8 mouse cellular contexts compared by ENCODE assay signal in the genomic region with DNA sequence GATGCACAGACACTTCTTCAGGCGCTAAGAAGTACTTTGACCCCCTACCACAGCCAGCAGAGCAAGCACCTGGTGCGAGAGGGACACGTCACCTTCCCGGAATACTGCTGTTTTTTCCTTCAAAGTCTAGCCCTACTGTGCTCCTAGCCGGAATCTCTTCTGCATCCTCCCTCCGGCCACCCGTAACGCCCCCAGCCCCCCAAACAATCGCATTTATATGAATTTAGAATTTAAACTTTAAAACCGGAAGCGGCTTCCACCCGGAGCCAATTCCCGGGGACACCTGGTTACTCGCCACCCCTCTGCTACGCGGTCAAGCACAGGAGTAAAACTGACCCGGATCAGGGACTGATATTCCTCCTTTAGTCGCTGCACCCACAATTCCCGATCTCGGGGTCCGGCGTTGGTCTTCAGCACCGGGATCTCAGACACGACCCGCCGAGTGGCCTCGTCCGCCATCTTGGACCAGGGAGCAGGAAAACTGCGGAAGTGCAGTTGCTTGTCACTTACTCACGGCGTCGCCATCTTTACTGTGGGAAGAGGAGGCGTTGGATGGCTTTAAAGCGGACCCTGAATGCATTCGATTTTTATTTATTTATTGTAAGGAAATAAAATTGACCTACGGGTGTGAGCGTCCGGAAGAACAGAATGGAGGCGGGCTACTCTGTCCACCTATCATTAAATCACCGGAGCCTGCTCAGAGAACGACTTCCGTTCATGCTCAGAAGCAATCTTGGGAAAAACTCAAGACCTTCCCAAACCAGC. TPM values are rescaled to one million over a fixed set of nuclear protein-coding genes. Genes with fewer than 3 reads are reported as not detected.
A peak's percentile ranks its signal among the peaks of the same experiment; 100 is the strongest.
DNase-seq lines count a peak whose midpoint lies in the region; ATAC-seq lines count a peak whose summit lies in the region.

Ufc1 (minus strand) TSS at position 727 of the 765 bp plus-strand sequence.

- peaks cover 9% of the 10 kb centered on the region for H3K4me1 ChIP-seq in hindbrain, embryonic 14.5 days (replicated peaks; ENCODE audit: control insufficient read depth, insufficient read depth, low read length)

- H3K27ac ChIP-seq in hindbrain, embryonic 14.5 days: peak within 1 kb of the TSS; percentile 92

- no peaks in the 10 kb centered on the region for H3K9me3 ChIP-seq in hindbrain, embryonic 14.5 days (ENCODE audit: control insufficient read depth, low read length)

- H3K4me2 ChIP-seq in hindbrain, embryonic 14.5 days (replicated peaks): peak within 1 kb of the TSS; percentile 89

- peak; percentile 91 for DNase-seq in R1 (ENCODE audit: low read depth, low spot score)
- peak; percentile 85 to 91 for DNase-seq in cerebellum, postnatal 25 days
- DNase-seq in frontal cortex, postnatal 36 days (ENCODE audit: low spot score in 2 of 2): peak; percentile 88 to 90
- peak; percentile 82 for DNase-seq in hindbrain, embryonic 14.5 days (ENCODE audit: low spot score)
- peak; percentile 70 to 82 for DNase-seq in layer of hippocampus, postnatal 25 days (ENCODE audit: extremely low spot score in 1 of 2, low spot score in 1 of 2)
- DNase-seq in lung, postnatal 14 days: peak; percentile 81
- peak; percentile 79 for DNase-seq in ovary, postnatal 36 days (ENCODE audit: low spot score)
- peak; percentile 81 for DNase-seq in thymus, postnatal 14 days

- peaks cover 6% of the 10 kb centered on the region for H3K36me3 ChIP-seq in hindbrain, embryonic 14.5 days (replicated peaks; ENCODE audit: control insufficient read depth, insufficient read depth)

- H3K27me3 ChIP-seq in hindbrain, embryonic 14.5 days (ENCODE audit: control insufficient read depth, insufficient read depth, low read length): peaks cover 17% of the 10 kb centered on the region; the same call in 1 of the 2 replicates

- peak within 1 kb of the TSS; percentile 66 for H3K4me3 ChIP-seq in hindbrain, embryonic 14.5 days (replicated peaks; ENCODE audit: low read length)

- WGBS in hindbrain, embryonic 14.5 days: under 1% methylated on average over 42 of the region's 42 CpGs

- peak within 1 kb of the TSS; percentile 81 for H3K9ac ChIP-seq in hindbrain, embryonic 14.5 days

- peak; percentile 87 for ATAC-seq in hindbrain, embryonic 14.5 days (ENCODE audit: low FRiP score)

RNA-seq across cellular contexts. Expression of gene Ufc1, which starts in this region (rescaled TPM):
- 116 and 131 TPM in 2 replicates for polyA plus RNA-seq in hindbrain, embryonic 14.5 days (2014; fragmentation: Nextera tagmentation; extraction: Ambion mirVana)
- 100 to 1,000 TPM; 105 to 116 TPM for total RNA-seq in layer of hippocampus, postnatal 25 days (2021)

Comparison
In these comparisons a context has a peak if more than half of its experiments do, and no peak if none do; other contexts are left out.
1. Peak in every context shown above with its lines: DNase-seq, ATAC-seq, H3K4me3 ChIP-seq and H3K27ac ChIP-seq.